Mouse (Mus musculus) heart, postnatal 0 days (tissue): ENCODE results near the gene Rptor.

Source experiments
- CTCF ChIP-seq: IDR thresholded peaks from 2 replicates; pipeline ENCODE4 v1.5.1; 2016; ENCODE audit warnings: antibody characterized with exemption, control low read depth, low read depth
- EP300 ChIP-seq: IDR thresholded peaks from 2 replicates; pipeline ENCODE4 v1.6.1; 2016; ENCODE audit warnings: antibody characterized with exemption, low read depth

- TF ChIP-seq CTCF, result no peak
- no peak for TF ChIP-seq EP300
Measured at GRCm38 (mm10) chr11:119685477-119685876, 82.8 kb downstream of the Rptor start.
